Mouse (Mus musculus) E14TG2a.4 (cell line): ENCODE results near the gene Tchp.

Experiments used
- H3K27me3 ChIP-seq: 2 replicates; pipeline ENCODE4 v1.6.1; 2014; ENCODE audit warnings: low read length, control low read depth; ENCODE audit not compliant: insufficient read depth
- H3K36me3 ChIP-seq: 2 replicates; pipeline ENCODE4 v1.6.1; 2014; ENCODE audit warnings: low read length, control low read depth; ENCODE audit not compliant: insufficient read depth
- H3K4me1 ChIP-seq: replicated peaks from 2 replicates; pipeline ENCODE4 v1.6.1; 2014; ENCODE audit warnings: low read depth, low read length, control low read depth
- H3K4me3 ChIP-seq: replicated peaks from 2 replicates; pipeline ENCODE4 v1.5.1; 2014; ENCODE audit warnings: mild to moderate bottlenecking, low read length
- H3K9me3 ChIP-seq: 2 replicates; pipeline ENCODE4 v1.6.1; 2014; ENCODE audit warnings: low read length, control low read depth
- CTCF ChIP-seq: conservative IDR thresholded peaks from 2 replicates; pipeline ENCODE4 v1.5.1; 2014; ENCODE audit warnings: low read length
- NANOG ChIP-seq: IDR thresholded peaks from 2 replicates; pipeline ENCODE4 v1.6.1; 2014; ENCODE audit warnings: borderline replicate concordance, low read length, mixed read lengths
- POU5F1 ChIP-seq: IDR thresholded peaks from 2 replicates; pipeline ENCODE4 v1.6.1; 2014; ENCODE audit warnings: low read length, borderline replicate concordance

Gene Tchp

GRCm38 (mm10) chr5:114702403-114703392 lies 4.9 kb upstream of the Tchp start:
- peaks cover 33% of the 10 kb centered on the region for H3K4me1 ChIP-seq
- no peaks in the 10 kb centered on the region for H3K36me3 ChIP-seq
- H3K9me3 ChIP-seq = no peaks in the 10 kb centered on the region
- TF ChIP-seq POU5F1 (no peak), CTCF (no peak; the same call in 1 of the 2 replicates), NANOG (no peak)
- no peaks in the 10 kb centered on the region; the same call in 1 of the 2 replicates for H3K27me3 ChIP-seq
- H3K4me3 ChIP-seq = no peak overlapping the region

- Histone ChIP-seq H3K4me1 (peaks cover 30% of the 10 kb centered on the region), H3K9me3 (no peaks in the 10 kb centered on the region), H3K36me3 (peaks cover 46% of the 10 kb centered on the region), H3K4me3 (peak overlapping the region; percentile 90), H3K27me3 (no peaks in the 10 kb centered on the region; the same call in 1 of the 2 replicates)
- no peak for TF ChIP-seq POU5F1
- TF ChIP-seq CTCF = no peak
- TF ChIP-seq NANOG = no peak
Observed at GRCm38 (mm10) chr5:114708491-114708890, 931 bp downstream of the Tchp start.

GRCm38 (mm10) chr5:114709357-114709756 lies 1.8 kb downstream of the Tchp start:
- TF ChIP-seq POU5F1 = no peak
- TF ChIP-seq CTCF = no peak
- no peak for TF ChIP-seq NANOG
- peaks cover 36% of the 10 kb centered on the region for H3K4me1 ChIP-seq
- no peaks in the 10 kb centered on the region for H3K27me3 ChIP-seq
- H3K4me3 ChIP-seq = peak overlapping the region; percentile 90
- H3K36me3 ChIP-seq = peaks cover 55% of the 10 kb centered on the region
- no peaks in the 10 kb centered on the region for H3K9me3 ChIP-seq

- H3K9me3 ChIP-seq = no peaks in the 10 kb centered on the region
- peaks cover 64% of the 10 kb centered on the region for H3K4me1 ChIP-seq
- H3K4me3 ChIP-seq = peak overlapping the region; percentile 54
- no peak for TF ChIP-seq POU5F1
- no peak for TF ChIP-seq CTCF
- no peak for TF ChIP-seq NANOG
- no peaks in the 10 kb centered on the region for H3K27me3 ChIP-seq
- H3K36me3 ChIP-seq = peaks cover 98% of the 10 kb centered on the region
Observed at GRCm38 (mm10) chr5:114714551-114714950, 7.0 kb downstream of the Tchp start.

- H3K4me3 ChIP-seq = peak overlapping the region; percentile 29; the same call in 1 of the 2 replicates
- H3K36me3 ChIP-seq = peaks cover 99% of the 10 kb centered on the region
- H3K4me1 ChIP-seq = peaks cover 57% of the 10 kb centered on the region
- no peaks in the 10 kb centered on the region for H3K9me3 ChIP-seq
- TF ChIP-seq POU5F1 (no peak), CTCF (no peak), NANOG (no peak)
- H3K27me3 ChIP-seq = no peaks in the 10 kb centered on the region
Observed at GRCm38 (mm10) chr5:114717292-114717691, 9.7 kb downstream of the Tchp start.

GRCm38 (mm10) chr5:114717937-114718336 lies 10.4 kb downstream of the Tchp start:
- no peaks in the 10 kb centered on the region for H3K9me3 ChIP-seq
- TF ChIP-seq POU5F1 (no peak), CTCF (no peak), NANOG (no peak)
- no peaks in the 10 kb centered on the region for H3K27me3 ChIP-seq
- peaks cover 57% of the 10 kb centered on the region for H3K4me1 ChIP-seq
- peaks cover 100% of the 10 kb centered on the region for H3K36me3 ChIP-seq
- no peak overlapping the region for H3K4me3 ChIP-seq

- Histone ChIP-seq H3K27me3 (no peaks in the 10 kb centered on the region), H3K36me3 (peaks cover 99% of the 10 kb centered on the region), H3K4me1 (peaks cover 57% of the 10 kb centered on the region), H3K9me3 (no peaks in the 10 kb centered on the region), H3K4me3 (no peak overlapping the region)
- TF ChIP-seq CTCF (no peak), NANOG (no peak), POU5F1 (no peak)
Observed at GRCm38 (mm10) chr5:114718483-114718882, 10.9 kb downstream of the Tchp start.

- H3K4me1 ChIP-seq = peaks cover 52% of the 10 kb centered on the region
- TF ChIP-seq POU5F1 (no peak), NANOG (no peak), CTCF (no peak)
- H3K36me3 ChIP-seq = peaks cover 99% of the 10 kb centered on the region
- no peak overlapping the region for H3K4me3 ChIP-seq
- H3K27me3 ChIP-seq = no peaks in the 10 kb centered on the region
- no peaks in the 10 kb centered on the region for H3K9me3 ChIP-seq
Observed at GRCm38 (mm10) chr5:114719003-114719927, 11.7 kb downstream of the Tchp start.
